Mouse (Mus musculus): ENCODE measurements at regions not wholly inside any gene's neighbourhood (a gene's known extent, or its start where the extent isn't known, plus 50 kb on each side); places are given as distances from the start of the nearest gene placed in this dataset.
A peak's percentile ranks its signal among the peaks of the same experiment; 100 is the strongest.

GRCm38 (mm10) chr10:67731577-67731976 lies 180.9 kb downstream of the Zfp365 start:
- no peak for DNase-seq (ENCODE audit: low spot score)

- DNase-seq (ENCODE audit: low spot score): peak; percentile 77
Observed at GRCm38 (mm10) chr10:67729271-67729670, 180.5 kb upstream of the Ado start.

- no peak for DNase-seq (ENCODE audit: low spot score)
Observed at GRCm38 (mm10) chr10:67727580-67727979, 178.8 kb upstream of the Ado start.

- no peak for DNase-seq (ENCODE audit: low spot score)
Observed at GRCm38 (mm10) chr10:67726796-67727195, 178.0 kb upstream of the Ado start.

- no peak for DNase-seq (ENCODE audit: low spot score)
Observed at GRCm38 (mm10) chr10:67726351-67726750, 177.6 kb upstream of the Ado start.

GRCm38 (mm10) chr10:67721787-67722186 lies 173.0 kb upstream of the Ado start:
- DNase-seq (ENCODE audit: low spot score): no peak

GRCm38 (mm10) chr10:67717506-67717905 lies 168.8 kb upstream of the Ado start:
- no peak for DNase-seq (ENCODE audit: low spot score)

GRCm38 (mm10) chr10:67715046-67715445 lies 166.3 kb upstream of the Ado start:
- no peak for DNase-seq (ENCODE audit: low spot score)

GRCm38 (mm10) chr10:67713098-67713497 lies 164.3 kb upstream of the Ado start:
- DNase-seq (ENCODE audit: low spot score): no peak

GRCm38 (mm10) chr10:67712665-67713064 lies 163.9 kb upstream of the Ado start:
- DNase-seq (ENCODE audit: low spot score): peak; percentile 51

GRCm38 (mm10) chr10:67711961-67712360 lies 163.2 kb upstream of the Ado start:
- no peak for DNase-seq (ENCODE audit: low spot score)

- no peak for DNase-seq (ENCODE audit: low spot score)
Observed at GRCm38 (mm10) chr10:67706436-67706835, 157.7 kb upstream of the Ado start.

GRCm38 (mm10) chr10:67702783-67703455 lies 154.2 kb upstream of the Ado start:
- DNase-seq (ENCODE audit: low spot score): no peak

- no peak for DNase-seq (ENCODE audit: low spot score)
Observed at GRCm38 (mm10) chr10:67697401-67698195, 148.8 kb upstream of the Ado start.

- DNase-seq (ENCODE audit: low spot score): no peak
Observed at GRCm38 (mm10) chr10:67695891-67696853, 147.4 kb upstream of the Ado start.

- DNase-seq (ENCODE audit: low spot score): no peak
Observed at GRCm38 (mm10) chr10:67694751-67695150, 146.0 kb upstream of the Ado start.

GRCm38 (mm10) chr10:67693586-67693985 lies 144.8 kb upstream of the Ado start:
- DNase-seq (ENCODE audit: low spot score): no peak

GRCm38 (mm10) chr10:67689944-67690670 lies 141.4 kb upstream of the Ado start:
- DNase-seq (ENCODE audit: low spot score): no peak

GRCm38 (mm10) chr10:67679382-67679781 lies 130.6 kb upstream of the Ado start:
- no peak for DNase-seq (ENCODE audit: low spot score)

GRCm38 (mm10) chr10:67673450-67673849 lies 124.7 kb upstream of the Ado start:
- DNase-seq (ENCODE audit: low spot score): no peak

GRCm38 (mm10) chr10:67672281-67672680 lies 123.5 kb upstream of the Ado start:
- DNase-seq (ENCODE audit: low spot score): no peak

GRCm38 (mm10) chr10:67669066-67669465 lies 120.3 kb upstream of the Ado start:
- DNase-seq (ENCODE audit: low spot score): no peak

Measured in testis, postnatal 10 days (tissue).